ENCODE assay signal across 11 mouse cellular contexts in the genomic region with DNA sequence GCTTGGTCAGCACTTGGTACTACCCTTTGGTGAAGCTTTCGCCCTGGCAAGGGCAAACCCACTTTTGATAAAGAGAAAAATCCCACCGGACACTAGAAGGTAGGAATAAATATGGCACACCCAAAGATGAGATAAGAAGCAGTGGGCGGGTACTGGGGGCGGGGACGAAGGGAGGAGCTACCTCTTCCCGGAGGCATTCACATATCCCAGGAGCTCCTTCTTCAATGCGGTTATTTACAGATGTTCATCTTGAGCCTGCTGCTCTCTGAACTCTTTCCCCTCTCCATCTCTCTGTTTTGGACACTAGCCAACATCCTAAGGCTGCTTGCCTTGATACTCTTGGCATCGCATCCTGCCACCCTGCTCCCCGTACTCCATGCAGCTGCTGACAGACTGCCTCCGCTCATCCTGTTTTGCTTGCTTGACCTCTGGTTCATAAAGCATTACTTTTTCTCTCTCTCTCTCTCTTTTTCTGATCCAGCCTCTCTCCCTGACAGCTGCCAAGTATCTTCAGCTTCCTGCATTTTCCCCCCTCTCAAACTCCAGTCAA.
A peak's percentile ranks its signal among the peaks of the same experiment; 100 is the strongest.
DNase-seq lines count a peak whose midpoint lies in the region; ATAC-seq and TF ChIP-seq lines count a peak whose summit lies in the region.
"Had no signal": no experiment of that assay in that cellular context is flagged by ENCODE, and none has a peak within 500 bp of the region (broad histone marks: within the 10 kb centered on the region; RNA-seq: fewer than 3 reads in every experiment).

No protein-coding gene starts in this region.

- no peaks in the 10 kb centered on the region for H3K9me3 ChIP-seq in forebrain, embryonic 16.5 days (ENCODE audit: control insufficient read depth, low read length)
- H3K9me3 ChIP-seq in forebrain, embryonic 15.5 days, result no peaks in the 10 kb centered on the region
- no peaks in the 10 kb centered on the region for H3K9me3 ChIP-seq in kidney, postnatal 0 days (replicated peaks; ENCODE audit: low read length)
- H3K9me3 ChIP-seq in embryonic facial prominence, embryonic 14.5 days (ENCODE audit: control insufficient read depth, low read length), result no peaks in the 10 kb centered on the region

- H3K9ac ChIP-seq in forebrain, embryonic 16.5 days (replicated peaks; ENCODE audit: low read depth, low read length), result no peak overlapping the region
- no peak overlapping the region for H3K9ac ChIP-seq in forebrain, embryonic 15.5 days (replicated peaks)
- no peak overlapping the region for H3K9ac ChIP-seq in kidney, postnatal 0 days (ENCODE audit: low read depth, low read length)
- H3K9ac ChIP-seq in embryonic facial prominence, embryonic 14.5 days (ENCODE audit: low read depth, low read length), result no peak overlapping the region

- H3K27ac ChIP-seq in forebrain, embryonic 16.5 days (ENCODE audit: low read length), result no peak overlapping the region
- no peak overlapping the region for H3K27ac ChIP-seq in forebrain, embryonic 15.5 days (replicated peaks)
- no peak overlapping the region for H3K27ac ChIP-seq in kidney, postnatal 0 days
- H3K27ac ChIP-seq in embryonic facial prominence, embryonic 14.5 days (replicated peaks; ENCODE audit: low read depth, low read length), result 0 out of 2 replicates have a peak overlapping the region, but pooled peaks have one; percentile 16

- WGBS in forebrain, embryonic 16.5 days, result 62% methylated on average over 10 of the region's 10 CpGs
- WGBS in forebrain, embryonic 15.5 days, result 74% methylated on average over 10 of the region's 10 CpGs
- 42% methylated on average over 10 of the region's 10 CpGs for WGBS in kidney, postnatal 0 days
- 46% methylated on average over 10 of the region's 10 CpGs for WGBS in embryonic facial prominence, embryonic 14.5 days

- no peaks in the 10 kb centered on the region for H3K27me3 ChIP-seq in forebrain, embryonic 16.5 days (replicated peaks; ENCODE audit: control insufficient read depth, insufficient read depth, low read length)
- H3K27me3 ChIP-seq in forebrain, embryonic 15.5 days, result no peaks in the 10 kb centered on the region
- H3K27me3 ChIP-seq in kidney, postnatal 0 days (ENCODE audit: insufficient read depth, low read length), result no peaks in the 10 kb centered on the region
- H3K27me3 ChIP-seq in embryonic facial prominence, embryonic 14.5 days (replicated peaks; ENCODE audit: control insufficient read depth, insufficient read depth, low read length), result no peaks in the 10 kb centered on the region

- H3K4me2 ChIP-seq in forebrain, embryonic 16.5 days (ENCODE audit: low read length), result no peak overlapping the region
- H3K4me2 ChIP-seq in forebrain, embryonic 15.5 days (replicated peaks), result no peak overlapping the region
- H3K4me2 ChIP-seq in kidney, postnatal 0 days (ENCODE audit: low read length), result peak overlapping the region; percentile 4; the same call in 1 of the 2 replicates
- H3K4me2 ChIP-seq in embryonic facial prominence, embryonic 14.5 days (ENCODE audit: low read depth, low read length), result no peak overlapping the region

- H3K4me1 ChIP-seq in forebrain, embryonic 16.5 days (replicated peaks; ENCODE audit: control insufficient read depth, insufficient read depth, low read length), result 0 out of 2 replicates have a peak, but pooled peaks cover 4% of the 10 kb centered on the region
- H3K4me1 ChIP-seq in forebrain, embryonic 15.5 days, result peaks cover 6% of the 10 kb centered on the region; the same call in 1 of the 2 replicates
- H3K4me1 ChIP-seq in kidney, postnatal 0 days (replicated peaks; ENCODE audit: insufficient read depth, low read length), result no peaks in the 10 kb centered on the region
- H3K4me1 ChIP-seq in embryonic facial prominence, embryonic 14.5 days (ENCODE audit: control insufficient read depth, insufficient read depth, low read length), result no peaks in the 10 kb centered on the region; the same call in 1 of the 2 replicates

- DNase-seq in kidney, postnatal 0 days (ENCODE audit: low spot score), result peak; percentile 27
- no peak for DNase-seq in kidney, postnatal 25 days
- peak; percentile 76 for DNase-seq in embryonic facial prominence, embryonic 14.5 days (ENCODE audit: low spot score)
- DNase-seq in lung, postnatal 4 days, result peak; percentile 21 to 59
- no peak for DNase-seq in layer of hippocampus, adult 9-11 months
- DNase-seq: B cell, adult 2 months; gastrocnemius, postnatal 14 days; heart, postnatal 4 days had no signal

- H3K36me3 ChIP-seq in forebrain, embryonic 16.5 days (ENCODE audit: control insufficient read depth, insufficient read depth), result no peaks in the 10 kb centered on the region
- H3K36me3 ChIP-seq in forebrain, embryonic 15.5 days, result no peaks in the 10 kb centered on the region
- no peaks in the 10 kb centered on the region for H3K36me3 ChIP-seq in kidney, postnatal 0 days (ENCODE audit: insufficient read depth, low read length)
- H3K36me3 ChIP-seq in embryonic facial prominence, embryonic 14.5 days (ENCODE audit: control insufficient read depth, insufficient read depth, low read length), result no peaks in the 10 kb centered on the region

- H3K4me3 ChIP-seq in forebrain, embryonic 16.5 days (replicated peaks; ENCODE audit: low read length), result no peak overlapping the region
- H3K4me3 ChIP-seq in forebrain, embryonic 15.5 days, result no peak overlapping the region
- H3K4me3 ChIP-seq in kidney, postnatal 0 days (replicated peaks; ENCODE audit: low read depth, low read length), result no peak overlapping the region
- no peak overlapping the region for H3K4me3 ChIP-seq in embryonic facial prominence, embryonic 14.5 days (ENCODE audit: low read depth, low read length)

- ATAC-seq in forebrain, embryonic 16.5 days, result peak; percentile 26; the same call in 1 of the 2 replicates
- ATAC-seq in forebrain, embryonic 15.5 days (replicated peaks), result no peak
- no peak for ATAC-seq in kidney, postnatal 0 days (replicated peaks; ENCODE audit: low FRiP score, low read depth)
- peak; percentile 57 for ATAC-seq in embryonic facial prominence, embryonic 14.5 days (ENCODE audit: low read depth)
- no peak for ATAC-seq in megakaryocyte progenitor cell, adult 5-6 weeks (replicated peaks; ENCODE audit: poor library complexity)

- no peak for TF ChIP-seq CTCF in kidney, postnatal 0 days (IDR thresholded peaks at IDR 0.05; ENCODE audit: low read depth)

Comparison
In these comparisons a context has a peak if more than half of its experiments do, and no peak if none do; other contexts are left out.
1. ATAC-seq: peak in forebrain, embryonic 16.5 days (single experiment) and embryonic facial prominence, embryonic 14.5 days (single experiment); none in forebrain, embryonic 15.5 days (single experiment), kidney, postnatal 0 days (single experiment) and megakaryocyte progenitor cell, adult 5-6 weeks (single experiment).
2. DNase-seq: peak in kidney, postnatal 0 days (single experiment), embryonic facial prominence, embryonic 14.5 days (single experiment) and lung, postnatal 4 days (2 of 2); none in kidney, postnatal 25 days (0 of 2) and layer of hippocampus, adult 9-11 months (single experiment).